Mouse (Mus musculus) duodenum, adult 2 months (tissue): ENCODE data around the gene Olfr145. TPM values are rescaled to one million over a fixed set of nuclear protein-coding genes. Genes with fewer than 3 reads are reported as not detected.

Experiments used
- polyA plus RNA-seq: library from polyadenylated mRNA; depleted of rRNA; stranded (reverse); fragments of >200 nt; gene quantifications from 2 replicates; pipeline ENCODE4 v1.2.3, GENCODE M21; 2012; ENCODE audit warnings: low replicate concordance; rRNA removed

Gene Olfr145
- not detected in 2 replicates for polyA plus RNA-seq

GRCm38 (mm10) chr9:37896661-37897060 lies at the start of gene Olfr145:
TSS of gene Olfr145 (plus strand) at chr9:37896724.

GRCm38 (mm10) chr9:37853969-37854368 lies 42.6 kb upstream of the Olfr145 start, which contains the start of gene Olfr877:
TSS of gene Olfr877 (plus strand) at chr9:37854269.

DNA sequence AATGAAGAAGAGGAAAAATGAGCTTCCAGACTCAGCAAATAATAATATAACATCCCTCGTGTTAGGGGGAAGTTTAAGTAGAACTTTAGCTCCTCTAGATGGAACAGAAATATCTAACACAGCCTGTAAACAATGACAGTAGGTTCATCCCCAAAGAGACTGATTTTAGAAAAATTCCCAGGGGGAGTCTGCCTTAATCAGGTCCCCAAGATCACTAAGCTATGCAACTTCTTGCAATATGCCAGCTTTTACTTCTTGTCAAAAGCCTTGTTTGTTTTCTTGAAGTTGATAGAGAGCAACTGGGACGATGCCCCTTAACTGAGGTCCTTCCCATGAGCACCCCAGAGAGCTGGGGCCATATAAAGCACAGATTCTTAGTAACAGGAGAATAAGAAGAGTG lies 21.0 kb downstream of the Olfr145 start, which contains the start of gene Olfr878:
Gene Olfr878, plus strand, starts transcription at position 301 of the 400 bp plus-strand sequence.

Other genes starting within 250 kb of the Olfr145 start
- gene Tbrg1, start 239.4 kb upstream of the Olfr145 start, polyA plus RNA-seq, result 32.5 and 42.3 TPM in 2 replicates
- gene Panx3, start 227.5 kb upstream of the Olfr145 start, polyA plus RNA-seq, result not detected in 2 replicates
- not detected in 2 replicates for gene Olfr160, start 180.5 kb upstream of the Olfr145 start, polyA plus RNA-seq
- gene Olfr874, start 151.6 kb upstream of the Olfr145 start, polyA plus RNA-seq, result not detected in 2 replicates
- gene Olfr875, start 124.9 kb upstream of the Olfr145 start, polyA plus RNA-seq, result not detected in 2 replicates
- not detected in 2 replicates for gene Olfr876, start 93.7 kb upstream of the Olfr145 start, polyA plus RNA-seq
- gene Olfr877, start 42.5 kb upstream of the Olfr145 start, polyA plus RNA-seq, result not detected in 2 replicates
- not detected in 2 replicates for gene Olfr878, start 21.1 kb downstream of the Olfr145 start, polyA plus RNA-seq
- not detected in 2 replicates for gene Olfr881, start 95.1 kb downstream of the Olfr145 start, polyA plus RNA-seq
- gene Olfr883, start 129.1 kb downstream of the Olfr145 start, polyA plus RNA-seq, result not detected in 2 replicates
- gene Olfr884, start 149.8 kb downstream of the Olfr145 start, polyA plus RNA-seq, result not detected in 2 replicates
- not detected in 2 replicates for gene Olfr885, start 164.6 kb downstream of the Olfr145 start, polyA plus RNA-seq
- gene Olfr887, start 187.3 kb downstream of the Olfr145 start, polyA plus RNA-seq, result not detected in 2 replicates
- gene Olfr888, start 211.4 kb downstream of the Olfr145 start, polyA plus RNA-seq, result not detected in 2 replicates
- gene Olfr889, start 218.5 kb downstream of the Olfr145 start, polyA plus RNA-seq, result not detected in 2 replicates
- not detected in 2 replicates for gene Olfr890, start 245.8 kb downstream of the Olfr145 start, polyA plus RNA-seq